Mouse (Mus musculus) B cell, adult 2 months (primary cell): ENCODE data around the gene Scand1.

Experiments
- DNase-seq, 2 experiments: peaks; one replicate each; pipeline ENCODE4 v3.0.0; 2022

Gene Scand1

DNA sequence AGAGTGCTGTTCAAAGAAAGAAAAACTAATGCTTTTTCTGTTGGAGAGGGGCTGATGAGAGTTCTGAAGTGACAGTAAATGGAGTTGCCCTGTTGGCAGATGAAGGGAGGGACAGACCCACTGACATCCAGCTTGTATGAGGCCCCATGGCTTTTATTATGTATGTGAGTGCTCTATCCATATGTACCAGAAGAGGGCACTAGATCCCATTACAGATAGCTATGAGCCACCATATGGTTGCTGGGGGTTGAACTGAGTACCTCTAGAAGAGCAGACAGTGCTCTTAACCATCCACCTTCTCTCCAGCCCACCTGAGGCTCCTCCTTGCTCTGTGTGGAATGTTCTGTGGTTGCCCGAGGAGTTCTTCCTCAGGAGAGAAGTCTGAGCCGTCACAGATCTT, 6.7 kb downstream of the Scand1 start:
- DNase-seq, result peak; percentile 43 to 45

- DNase-seq, result no peak
Measured at GRCm38 (mm10) chr2:156304351-156304750, 8.2 kb downstream of the Scand1 start.

- DNase-seq, result no peak
Measured at GRCm38 (mm10) chr2:156302063-156302462, 10.4 kb downstream of the Scand1 start.

GRCm38 (mm10) chr2:156298458-156298857, 14.0 kb downstream of the Scand1 start:
- DNase-seq, result no peak

- no peak for DNase-seq
Measured at GRCm38 (mm10) chr2:156297653-156298052, 14.9 kb downstream of the Scand1 start.

DNA sequence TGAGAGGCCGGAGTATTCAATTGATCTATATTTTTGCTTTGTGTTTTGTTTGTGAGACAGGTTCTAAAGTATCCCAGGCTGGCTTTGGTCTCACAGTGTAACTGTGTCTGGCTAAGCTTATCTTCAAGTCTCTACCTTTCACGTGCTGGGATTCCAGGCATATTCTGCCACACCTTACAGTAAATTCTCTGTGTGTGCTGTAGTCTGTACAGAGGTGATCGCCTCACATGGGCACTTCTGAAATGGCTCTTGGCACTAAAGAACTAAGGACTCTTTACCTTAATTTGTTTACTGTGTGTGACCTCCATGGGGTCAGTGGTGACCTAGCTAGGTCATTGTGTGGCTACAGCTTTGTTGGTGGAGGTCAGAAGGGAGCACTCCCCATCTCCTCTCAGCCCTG, 16.3 kb downstream of the Scand1 start:
- DNase-seq, result no peak

GRCm38 (mm10) chr2:156295601-156296063, 16.9 kb downstream of the Scand1 start:
- DNase-seq, result peak; percentile 52 to 55

DNA sequence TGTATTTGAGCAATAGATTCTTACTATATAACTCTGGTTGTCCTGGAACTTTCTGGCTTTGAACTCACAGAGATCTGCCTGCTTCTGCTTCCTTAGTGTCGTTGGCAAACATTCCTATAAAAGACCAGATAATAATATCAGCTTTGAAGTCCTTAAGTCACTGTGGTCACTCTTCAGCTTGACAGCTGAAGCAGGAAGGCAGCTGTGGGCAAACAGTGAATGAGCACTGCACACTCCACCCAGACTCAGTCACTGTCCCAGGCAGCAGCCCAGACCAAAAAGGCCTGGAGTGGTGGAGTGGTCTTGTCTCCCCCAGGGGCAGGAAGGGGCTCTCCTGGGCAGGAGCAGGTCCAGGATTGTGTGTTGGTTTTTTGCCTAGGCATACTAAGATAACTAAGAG, 20.5 kb downstream of the Scand1 start:
- DNase-seq, result no peak

- DNase-seq, result no peak
Measured at GRCm38 (mm10) chr2:156289552-156290160, 22.8 kb downstream of the Scand1 start.

- no peak for DNase-seq
Measured at GRCm38 (mm10) chr2:156288222-156288621, 24.3 kb downstream of the Scand1 start.

- no peak for DNase-seq
Measured at GRCm38 (mm10) chr2:156286733-156287132, 25.8 kb downstream of the Scand1 start.

GRCm38 (mm10) chr2:156285161-156285560, 27.3 kb downstream of the Scand1 start:
- DNase-seq, result no peak

- DNase-seq, result no peak
Measured at GRCm38 (mm10) chr2:156281227-156281626, 31.3 kb downstream of the Scand1 start.

GRCm38 (mm10) chr2:156278226-156279017, 34.1 kb downstream of the Scand1 start:
- peak; percentile 79 to 81 for DNase-seq

DNA sequence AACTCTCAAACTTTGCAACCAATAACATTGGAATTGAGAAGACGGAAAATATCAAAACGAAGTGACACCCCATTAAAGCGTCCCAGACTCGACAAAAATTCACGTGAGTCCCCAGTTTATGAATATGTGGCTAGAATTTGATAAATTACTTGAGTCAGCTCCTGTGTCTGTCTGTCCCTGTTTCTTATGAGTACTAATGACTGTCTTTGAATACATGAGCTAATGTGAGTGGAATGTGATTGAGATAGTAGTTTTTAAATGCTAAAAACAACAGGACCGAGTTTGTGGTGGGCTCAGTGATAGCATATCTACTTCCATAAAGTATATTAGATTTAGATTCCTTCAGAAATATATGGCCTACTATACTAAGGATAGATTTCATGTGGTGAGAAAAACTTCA, 40.0 kb downstream of the Scand1 start:
- no peak for DNase-seq

- DNase-seq, result no peak
Measured at GRCm38 (mm10) chr2:156267636-156268035, 44.9 kb downstream of the Scand1 start.

- DNase-seq, result no peak
Measured at GRCm38 (mm10) chr2:156263204-156263893, 49.2 kb downstream of the Scand1 start.
